Mouse (Mus musculus) testis, postnatal 14 days (tissue): ENCODE measurements at regions not wholly inside any gene's neighbourhood (a gene's known extent, or its start where the extent isn't known, plus 50 kb on each side); places are given as distances from the start of the nearest gene placed in this dataset.

Experiments used
- DNase-seq: peaks from one replicate; pipeline ENCODE4 v3.0.0; 2021; ENCODE audit warnings: low spot score

- DNase-seq, result no peak
Measured at GRCm38 (mm10) chr12:78098765-78099194, 95.3 kb upstream of the Gm6657 start.

GRCm38 (mm10) chr12:78099761-78100160 is 94.3 kb upstream of the Gm6657 start:
- peak; percentile 65 for DNase-seq

- DNase-seq, result no peak
Measured at GRCm38 (mm10) chr12:78100756-78101155, 93.3 kb upstream of the Gm6657 start.

- DNase-seq, result no peak
Measured at GRCm38 (mm10) chr12:78109931-78110330, 84.1 kb upstream of the Gm6657 start.

- DNase-seq, result no peak
Measured at GRCm38 (mm10) chr12:78118131-78118530, 75.9 kb upstream of the Gm6657 start.

- no peak for DNase-seq
Measured at GRCm38 (mm10) chr12:78119246-78119645, 74.8 kb upstream of the Gm6657 start.

- DNase-seq, result peak; percentile 17
Measured at GRCm38 (mm10) chr12:78119855-78120254, 74.2 kb upstream of the Gm6657 start.

GRCm38 (mm10) chr12:78129130-78129845 is 64.8 kb upstream of the Gm6657 start:
- no peak for DNase-seq

GRCm38 (mm10) chr12:78132016-78132797 is 61.8 kb upstream of the Gm6657 start:
- DNase-seq, result no peak

- no peak for DNase-seq
Measured at GRCm38 (mm10) chr12:78133341-78133740, 60.7 kb upstream of the Gm6657 start.

GRCm38 (mm10) chr12:78133984-78134383 is 60.1 kb upstream of the Gm6657 start:
- DNase-seq, result no peak

GRCm38 (mm10) chr12:78137196-78137595 is 56.8 kb upstream of the Gm6657 start:
- DNase-seq, result no peak

GRCm38 (mm10) chr12:78138467-78138866 is 55.6 kb upstream of the Gm6657 start:
- DNase-seq, result no peak
